Mouse (Mus musculus) olfactory bulb, adult 2 months (tissue): ENCODE results near the gene Zfp82.

ENCODE experiments used
- CTCF ChIP-seq: fragments of 200-500 bp; IDR thresholded peaks from 2 replicates; pipeline ENCODE4 v1.5.1; 2012; ENCODE audit warnings: low read depth, mild to moderate bottlenecking, low read length, moderate library complexity; ENCODE audit not compliant: insufficient read depth
- POLR2A ChIP-seq: fragments of 200-500 bp; IDR thresholded peaks from 2 replicates; pipeline ENCODE4 v1.6.1; 2012; ENCODE audit warnings: mild to moderate bottlenecking, low read depth, low read length, moderate library complexity; ENCODE audit not compliant: insufficient read depth

DNA sequence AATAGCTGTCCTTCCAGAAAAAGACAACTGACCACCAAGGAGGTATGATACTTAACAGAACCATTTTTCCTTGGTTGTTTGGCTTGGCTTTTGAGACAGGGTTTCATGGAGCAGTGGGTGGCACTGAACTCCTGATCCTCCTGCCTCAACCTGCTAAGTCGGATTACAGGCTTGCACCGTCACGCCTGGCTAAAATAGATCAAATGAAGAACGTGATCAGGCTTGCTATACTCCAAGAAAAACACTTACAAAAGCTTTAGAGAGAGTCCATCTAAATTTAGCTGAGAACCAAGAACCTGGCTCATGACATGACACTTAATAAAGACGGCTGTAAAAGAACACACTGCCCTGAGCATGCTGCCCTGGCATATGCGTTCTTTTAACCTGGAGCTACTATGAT, 12.4 kb downstream of the Zfp82 start:
- TF ChIP-seq POLR2A = no peak
- no peak for TF ChIP-seq CTCF
